7 mouse cellular contexts compared by ENCODE assay signal in the genomic region with DNA sequence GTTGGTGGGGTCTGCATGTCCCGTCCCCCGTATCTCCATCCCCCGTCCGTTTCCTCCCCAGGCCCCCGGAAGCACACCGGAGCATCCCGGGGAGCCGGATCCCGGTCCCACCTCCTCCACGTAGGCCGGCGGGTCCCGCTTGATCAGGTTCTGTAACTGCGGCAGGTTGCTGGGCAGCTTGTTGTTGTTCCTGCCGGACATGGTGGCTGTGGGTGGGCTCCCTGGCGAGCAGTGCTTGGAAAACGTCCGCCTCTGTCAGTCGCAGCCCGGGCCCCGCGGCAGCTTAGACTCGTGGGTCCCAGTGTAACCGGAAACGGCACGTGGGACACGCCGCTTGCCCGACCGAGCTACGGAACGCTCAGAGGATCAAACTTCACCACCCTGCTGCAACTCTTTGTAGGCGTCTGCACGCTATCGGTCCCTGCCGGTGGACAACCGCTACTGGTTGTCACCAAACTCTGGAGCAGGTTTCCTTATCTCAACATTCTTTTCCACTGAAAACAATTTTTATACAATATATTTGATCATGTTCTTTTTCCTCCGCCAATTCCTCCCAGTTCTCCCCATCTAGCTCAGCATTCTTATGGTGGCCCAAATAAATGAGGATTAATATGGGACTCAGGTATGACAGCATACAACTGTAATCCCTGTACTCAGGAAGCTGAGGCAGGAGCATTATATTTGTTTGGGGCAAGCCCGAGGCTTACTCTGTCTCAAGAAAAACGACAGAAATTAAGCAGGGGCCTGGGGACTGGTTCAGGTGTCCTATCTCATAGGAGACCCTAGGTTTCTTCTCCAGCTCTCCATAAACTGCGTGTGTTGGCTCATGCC. TPM values are rescaled to one million over a fixed set of nuclear protein-coding genes. Genes with fewer than 3 reads are reported as not detected.
DNase-seq lines count a peak whose midpoint lies in the region; ATAC-seq and TF ChIP-seq lines count a peak whose summit lies in the region.

A gene (minus strand): TSS at position 799 of the 831 bp plus-strand sequence.

- no peak within 1 kb of the TSS for H3K27ac ChIP-seq in intestine, postnatal 0 days (ENCODE audit: low read depth, low read length)
- peak within 1 kb of the TSS; percentile 20; the same call in 1 of the 2 replicates for H3K27ac ChIP-seq in midbrain, embryonic 12.5 days (replicated peaks)
- no peak within 1 kb of the TSS for H3K27ac ChIP-seq in small intestine, adult 2 months (ENCODE audit: insufficient read depth, low read depth, low read length)

- no peaks in the 10 kb centered on the region for H3K9me3 ChIP-seq in intestine, postnatal 0 days (ENCODE audit: control insufficient read depth)
- no peaks in the 10 kb centered on the region for H3K9me3 ChIP-seq in midbrain, embryonic 12.5 days

- peak within 1 kb of the TSS; percentile 85 for H3K4me3 ChIP-seq in intestine, postnatal 0 days (ENCODE audit: low read depth, low read length)
- H3K4me3 ChIP-seq in midbrain, embryonic 12.5 days, result peak within 1 kb of the TSS; percentile 93
- peak within 1 kb of the TSS; percentile 79 for H3K4me3 ChIP-seq in small intestine, adult 2 months (ENCODE audit: low read depth, low read length)

- DNase-seq in adrenal gland, adult 8-10 months, result peak; percentile 90
- peak; percentile 91 for DNase-seq in embryo, embryonic 9.5 days (ENCODE audit: extremely low spot score)
- no peak for DNase-seq in gonadal fat pad, adult 2 months (ENCODE audit: low read depth)
- peak; percentile 94 for DNase-seq in left cerebral cortex, postnatal 4 days

- H3K4me1 ChIP-seq in intestine, postnatal 0 days (replicated peaks; ENCODE audit: control insufficient read depth, insufficient read depth, low read length), result peaks cover 6% of the 10 kb centered on the region; the same call in 1 of the 2 replicates
- H3K4me1 ChIP-seq in midbrain, embryonic 12.5 days, result peaks cover 17% of the 10 kb centered on the region
- H3K4me1 ChIP-seq in small intestine, adult 2 months (ENCODE audit: control insufficient read depth, insufficient read depth, insufficient read length, low read length), result peaks cover 6% of the 10 kb centered on the region; the same call in 1 of the 2 replicates

- 2% methylated on average over 41 of the region's 41 CpGs for whole genome bisulfite sequencing in intestine, postnatal 0 days
- WGBS in midbrain, embryonic 12.5 days, result 2% methylated on average over 41 of the region's 41 CpGs
- 2% methylated on average over 41 of the region's 41 CpGs for WGBS in small intestine, adult 2 months

- peak; percentile 92 for TF ChIP-seq CTCF in intestine, postnatal 0 days (IDR thresholded peaks at IDR 0.05; ENCODE audit: low read depth)
- peak; percentile 79; the same call in 1 of the 2 replicates for TF ChIP-seq CTCF in small intestine, adult 2 months (IDR thresholded peaks at IDR 0.05; ENCODE audit: extremely low read depth, insufficient read length, insufficient replicate concordance, low read depth, low read length)

- peaks cover 13% of the 10 kb centered on the region; the same call in 1 of the 2 replicates for H3K36me3 ChIP-seq in intestine, postnatal 0 days (ENCODE audit: control insufficient read depth, insufficient read depth)
- H3K36me3 ChIP-seq in midbrain, embryonic 12.5 days, result peaks cover 5% of the 10 kb centered on the region
- peaks cover 5% of the 10 kb centered on the region; the same call in 1 of the 2 replicates for H3K36me3 ChIP-seq in small intestine, adult 2 months (ENCODE audit: control insufficient read depth, insufficient read depth, low read length)

- ATAC-seq in intestine, postnatal 0 days, result peak; percentile 94
- ATAC-seq in midbrain, embryonic 12.5 days (ENCODE audit: low FRiP score, low read depth), result peak; percentile 94

- H3K9ac ChIP-seq in intestine, postnatal 0 days (ENCODE audit: low read depth, low read length), result peak within 1 kb of the TSS; percentile 79
- peak within 1 kb of the TSS; percentile 76 for H3K9ac ChIP-seq in midbrain, embryonic 12.5 days (replicated peaks)

- TF ChIP-seq POLR2A in small intestine, adult 2 months (IDR thresholded peaks at IDR 0.05; ENCODE audit: low read depth, low read length), result peak; percentile 9; the same call in 1 of the 2 replicates

- intact Hi-C loops in left cerebral cortex, postnatal 4 days (cut with DNase I), result loop anchor here (2.0 kb wide), 1 partner anchor 73 kb away; no protein-coding TSS in a partner anchor

- H3K27me3 ChIP-seq in intestine, postnatal 0 days (replicated peaks; ENCODE audit: control insufficient read depth, insufficient read depth, low read length), result no peaks in the 10 kb centered on the region
- no peaks in the 10 kb centered on the region for H3K27me3 ChIP-seq in midbrain, embryonic 12.5 days
- no peaks in the 10 kb centered on the region for H3K27me3 ChIP-seq in small intestine, adult 2 months (ENCODE audit: control insufficient read depth, insufficient read depth, low read length)

- peak within 1 kb of the TSS; percentile 75 for H3K4me2 ChIP-seq in intestine, postnatal 0 days (replicated peaks; ENCODE audit: low read depth)
- H3K4me2 ChIP-seq in midbrain, embryonic 12.5 days (replicated peaks), result peak within 1 kb of the TSS; percentile 86

RNA-seq across cellular contexts. Expression of the gene that starts here (rescaled TPM):
- total RNA-seq in adrenal gland, adult 8-10 months (2022), result 10 to 100 TPM; 28.0 to 45.8 (median 35.1) TPM
- polyA plus RNA-seq in gonadal fat pad, adult 2 months (2012; rRNA removed), result 9.0 and 12.7 TPM in 2 replicates
- 15.8 and 17.3 TPM in 2 replicates for polyA plus RNA-seq in intestine, postnatal 0 days (2015; fragmentation: Nextera tagmentation; extraction: Ambion mirVana)
- total RNA-seq in left cerebral cortex, postnatal 4 days (2021), result 10 to 100 TPM; 28.2 to 31.0 TPM
- polyA plus RNA-seq in midbrain, embryonic 12.5 days (2016; fragmentation: Nextera tagmentation; extraction: Ambion mirVana), result 38.0 and 43.3 TPM in 2 replicates
- polyA plus RNA-seq in small intestine, adult 2 months (2012; rRNA removed), result 2.4 and 4.2 TPM in 2 replicates
